Mouse (Mus musculus) midbrain, postnatal 0 days (tissue): ENCODE measurements around the gene Daxx. TPM values are rescaled to one million over a fixed set of nuclear protein-coding genes. Genes with fewer than 3 reads are reported as not detected.

Source experiments
- ATAC-seq: fragments of 200-750 bp; cut with Nextera tagmentation; 2 replicates; pipeline ENCODE4 v1.8.0; 2017; ENCODE audit warnings: moderate number of reproducible peaks, mild to moderate bottlenecking, moderate TSS enrichment, moderate library complexity; ENCODE audit not compliant: low FRiP score
- DNase-seq: peaks from one replicate; pipeline ENCODE4 v3.0.0-alpha.2; 2015; ENCODE audit warnings: low spot score
- H3K27ac ChIP-seq: fragments of 300-500 bp; sonication (generic); 2 replicates; pipeline ENCODE4 v1.5.1; 2014; ENCODE audit warnings: low read depth, mild to moderate bottlenecking, low read length, mixed read lengths
- H3K27me3 ChIP-seq: fragments of 300-500 bp; sonication (generic); 2 replicates; pipeline ENCODE4 v1.6.1; 2014; ENCODE audit warnings: low read length, control low read depth, mixed read lengths; ENCODE audit not compliant: insufficient read depth
- H3K36me3 ChIP-seq: fragments of 300-500 bp; sonication (generic); 2 replicates; pipeline ENCODE4 v1.6.1; 2014; ENCODE audit warnings: low read length, control low read depth, mixed read lengths; ENCODE audit not compliant: insufficient read depth
- H3K4me1 ChIP-seq: fragments of 300-500 bp; sonication (generic); 2 replicates; pipeline ENCODE4 v1.6.1; 2014; ENCODE audit warnings: mild to moderate bottlenecking, control low read depth, antibody characterized with exemption, low read length, mixed read lengths; ENCODE audit not compliant: insufficient read depth
- H3K4me2 ChIP-seq: fragments of 300-500 bp; sonication (generic); 2 replicates; pipeline ENCODE4 v1.6.1; 2014; ENCODE audit warnings: low read depth, mild to moderate bottlenecking, low read length, mixed read lengths; ENCODE audit not compliant: poor library complexity, severe bottlenecking
- H3K4me3 ChIP-seq: fragments of 300-500 bp; sonication (generic); 2 replicates; pipeline ENCODE4 v1.5.1; 2014; ENCODE audit warnings: low read depth, mild to moderate bottlenecking, low read length, moderate library complexity
- H3K9ac ChIP-seq: fragments of 300-500 bp; sonication (generic); replicated peaks from 2 replicates; pipeline ENCODE4 v1.6.1; 2014; ENCODE audit warnings: mild to moderate bottlenecking, low read length, moderate library complexity, mixed read lengths; ENCODE audit not compliant: poor library complexity, severe bottlenecking
- H3K9me3 ChIP-seq: fragments of 300-500 bp; sonication (generic); 2 replicates; pipeline ENCODE4 v1.6.1; 2016; ENCODE audit warnings: low read length, control low read depth
- CTCF ChIP-seq: IDR thresholded peaks from 2 replicates; pipeline ENCODE4 v1.5.1; 2016; ENCODE audit warnings: antibody characterized with exemption, mild to moderate bottlenecking
- WGBS: fragments of 180-500 bp; shearing (Covaris S2); extraction: QIAGEN DNeasy Blood & Tissue Kit; methylation state at CpG from one replicate; pipeline ENCODE4 v1.1.7; 2014; 5-methylcytosine and 5-hydroxymethylcytosine counted together
- polyA plus RNA-seq: library from polyadenylated mRNA; unstranded; fragments of >200 nt; fragmentation: Nextera tagmentation; extraction: Ambion mirVana; gene quantifications from 2 replicates; pipeline ENCODE4 v1.2.1, GENCODE M21; 2015
- total RNA-seq: library from RNA; depleted of rRNA; stranded (reverse); fragments of >200 nt; gene quantifications from 2 replicates; pipeline ENCODE4 v1.2.3, GENCODE M21; 2014

Gene Daxx
- total and polyA plus RNA-seq, 2 experiments from 2014 or later = 42.9 to 55.7 TPM

DNA sequence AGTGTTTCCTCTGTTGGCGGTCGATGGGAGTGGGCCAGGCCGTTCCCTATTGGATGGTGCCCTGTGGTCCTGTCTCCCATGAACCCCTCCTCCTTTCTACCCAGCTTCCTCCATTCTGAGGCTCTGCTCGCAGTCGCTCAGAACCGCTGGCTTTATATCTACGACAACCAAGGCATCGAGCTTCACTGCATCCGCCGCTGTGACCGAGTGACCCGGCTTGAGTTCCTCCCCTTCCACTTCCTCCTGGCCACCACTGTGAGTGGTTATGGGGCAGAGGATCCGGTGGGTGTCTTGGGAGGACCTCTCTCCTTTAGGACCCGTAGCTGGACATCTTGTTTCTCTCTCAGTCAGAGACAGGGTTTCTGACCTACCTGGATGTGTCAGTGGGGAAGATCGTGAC is 34.2 kb downstream of the Daxx start:
- Histone ChIP-seq H3K27ac (no peak overlapping the region), H3K9ac (no peak overlapping the region), H3K4me2 (no peak overlapping the region), H3K9me3 (no peaks in the 10 kb centered on the region), H3K27me3 (no peaks in the 10 kb centered on the region), H3K4me1 (peaks cover 16% of the 10 kb centered on the region), H3K4me3 (no peak overlapping the region), H3K36me3 (peaks cover 27% of the 10 kb centered on the region)
- DNase-seq (no peak), ATAC-seq (no peak)
- TF ChIP-seq CTCF = no peak
- 92% methylated on average over 15 of the region's 15 CpGs for WGBS

DNA sequence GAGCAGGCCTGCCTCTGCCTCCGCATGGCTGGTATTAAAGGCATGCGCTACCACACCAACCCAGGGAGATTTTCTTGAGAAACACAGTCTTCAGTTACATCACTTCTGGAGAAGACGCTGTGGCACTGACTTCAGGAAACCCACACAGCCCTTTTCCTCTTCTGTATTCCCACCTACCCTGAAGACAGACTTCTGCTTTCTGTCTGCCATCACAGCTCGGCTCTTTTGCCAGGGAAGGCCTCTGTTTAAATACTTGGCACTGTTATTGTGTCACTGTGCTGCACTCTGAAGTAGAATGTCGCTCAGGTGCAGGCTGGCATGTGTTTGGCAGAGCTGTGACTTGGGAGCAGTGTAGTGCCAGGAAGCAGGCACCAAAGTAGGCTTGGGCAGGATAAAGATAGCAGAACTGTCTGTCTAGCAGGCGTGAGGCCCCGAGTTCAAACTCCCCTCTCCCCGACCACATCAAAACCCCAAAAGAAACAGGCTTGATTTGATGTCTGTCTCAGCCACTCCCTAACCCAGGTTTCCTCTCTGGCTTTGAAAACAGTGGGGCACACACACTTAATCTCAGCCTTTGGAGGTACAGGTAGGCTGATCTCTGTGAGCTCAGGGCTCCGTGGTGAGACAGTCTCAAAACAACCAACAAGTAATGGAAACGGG is 38.3 kb downstream of the Daxx start:
- Histone ChIP-seq H3K9ac (no peak overlapping the region), H3K4me2 (no peak overlapping the region), H3K4me1 (peaks cover 5% of the 10 kb centered on the region; the same call in 1 of the 2 replicates), H3K4me3 (no peak overlapping the region), H3K27ac (no peak overlapping the region), H3K27me3 (no peaks in the 10 kb centered on the region), H3K36me3 (peaks cover 31% of the 10 kb centered on the region), H3K9me3 (no peaks in the 10 kb centered on the region)
- 91% methylated on average over 10 of the region's 10 CpGs for WGBS
- DNase-seq (no peak), ATAC-seq (no peak)
- TF ChIP-seq CTCF = no peak

DNA sequence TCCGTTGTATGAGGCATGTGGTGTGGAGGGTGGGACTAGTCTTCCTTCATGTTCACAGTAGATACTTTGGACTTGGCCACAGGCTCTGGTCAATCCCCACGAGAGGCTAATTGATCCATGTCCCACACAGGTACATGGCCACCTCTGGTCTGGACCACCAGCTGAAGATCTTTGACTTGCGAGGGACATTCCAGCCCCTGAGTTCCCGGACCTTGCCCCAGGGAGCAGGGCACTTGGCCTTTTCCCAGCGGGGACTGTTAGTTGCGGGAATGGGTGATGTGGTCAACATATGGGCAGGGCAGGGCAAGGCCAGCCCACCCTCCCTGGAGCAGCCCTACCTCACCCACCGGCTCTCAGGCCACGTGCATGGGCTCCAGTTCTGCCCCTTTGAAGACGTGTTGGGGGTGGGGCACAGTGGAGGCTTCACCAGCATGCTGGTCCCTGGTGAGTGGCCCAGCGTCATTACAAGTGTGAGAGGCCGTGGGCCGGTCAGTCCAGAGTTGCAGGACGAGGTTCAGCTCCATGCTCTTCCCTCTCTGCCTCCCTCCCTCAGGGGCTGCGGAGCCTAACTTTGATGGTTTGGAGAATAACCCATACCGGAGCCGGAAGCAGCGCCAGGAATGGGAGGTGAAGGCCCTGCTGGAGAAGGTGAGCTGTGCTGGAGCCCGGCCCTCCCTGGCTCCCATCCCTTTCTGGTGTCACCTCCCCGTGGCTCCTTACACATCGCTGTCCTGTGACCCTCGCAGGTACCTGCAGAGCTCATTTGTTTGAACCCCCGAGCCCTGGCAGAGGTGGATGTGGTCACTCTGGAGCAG is 39.1 kb downstream of the Daxx start:
- no peak overlapping the region for H3K9ac ChIP-seq
- H3K36me3 ChIP-seq = peaks cover 36% of the 10 kb centered on the region
- H3K4me1 ChIP-seq = peaks cover 5% of the 10 kb centered on the region; the same call in 1 of the 2 replicates
- H3K27ac ChIP-seq = no peak overlapping the region
- ATAC-seq (no peak), DNase-seq (no peak)
- no peak for TF ChIP-seq CTCF
- H3K27me3 ChIP-seq = no peaks in the 10 kb centered on the region
- no peaks in the 10 kb centered on the region for H3K9me3 ChIP-seq
- H3K4me2 ChIP-seq = no peak overlapping the region
- 89% methylated on average over 22 of the region's 22 CpGs for WGBS
- H3K4me3 ChIP-seq = no peak overlapping the region

DNA sequence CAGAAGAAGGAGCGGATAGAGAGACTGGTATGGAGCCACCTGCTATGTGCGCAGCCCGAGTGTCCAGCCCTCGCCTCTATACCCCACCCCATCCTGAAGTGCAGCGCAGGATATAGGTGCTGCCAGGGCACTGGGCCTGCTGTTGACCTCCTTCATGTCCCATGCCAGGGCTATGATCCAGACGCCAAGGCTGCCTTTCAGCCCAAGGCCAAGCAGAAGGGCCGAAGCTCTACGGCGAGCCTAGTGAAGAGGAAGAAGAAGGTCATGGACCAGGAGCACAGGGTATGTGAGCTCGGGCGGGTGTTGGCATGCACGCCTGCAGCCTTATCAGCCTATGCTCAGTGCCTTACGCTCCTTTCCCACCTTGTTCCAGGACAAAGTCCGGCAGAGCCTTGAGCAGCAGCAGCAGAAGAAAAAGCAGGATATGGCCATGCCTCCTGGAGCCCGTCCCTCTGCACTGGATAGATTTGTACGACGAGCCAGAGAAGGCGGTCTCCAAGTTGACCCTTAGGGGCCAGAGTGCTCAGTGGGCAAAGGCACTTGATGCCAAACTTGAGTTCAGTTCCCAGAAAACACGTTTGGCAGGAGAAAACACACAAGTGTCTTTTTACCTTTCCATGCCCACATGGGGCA is 39.8 kb downstream of the Daxx start:
- whole genome bisulfite sequencing = 91% methylated on average over 19 of the region's 19 CpGs
- DNase-seq (no peak), ATAC-seq (no peak)
- Histone ChIP-seq H3K4me1 (peaks cover 6% of the 10 kb centered on the region; the same call in 1 of the 2 replicates), H3K4me2 (no peak overlapping the region), H3K4me3 (no peak overlapping the region), H3K9ac (no peak overlapping the region), H3K9me3 (no peaks in the 10 kb centered on the region), H3K27me3 (no peaks in the 10 kb centered on the region), H3K36me3 (peaks cover 35% of the 10 kb centered on the region), H3K27ac (no peak overlapping the region)
- no peak for TF ChIP-seq CTCF

DNA sequence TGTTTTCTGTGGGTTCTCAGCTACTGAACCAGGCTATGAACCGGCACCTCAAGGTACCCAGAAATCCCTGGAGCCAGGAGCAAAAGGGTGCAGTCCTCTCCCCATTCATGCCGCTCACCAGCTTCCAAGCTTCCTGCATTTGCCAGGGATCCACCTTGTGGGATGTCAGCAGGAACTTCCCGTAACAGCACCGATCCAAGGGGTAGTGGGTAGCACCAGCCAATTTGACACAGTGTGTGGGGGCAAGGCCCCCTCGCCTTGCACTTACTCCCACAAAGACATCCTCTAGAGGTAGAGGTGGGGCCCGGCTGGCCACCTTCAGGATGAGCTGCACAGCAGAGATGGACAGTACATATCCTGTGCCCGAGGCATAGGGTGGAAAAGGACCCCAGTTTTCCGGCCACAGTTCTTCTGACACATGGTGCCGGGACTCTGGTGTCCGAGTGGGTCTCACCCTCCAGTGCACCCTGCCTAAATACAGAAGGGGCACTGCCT is 41.0 kb downstream of the Daxx start:
- Histone ChIP-seq H3K4me3 (peak overlapping the region; percentile 52), H3K4me1 (peaks cover 13% of the 10 kb centered on the region; the same call in 1 of the 2 replicates), H3K9me3 (no peaks in the 10 kb centered on the region), H3K4me2 (peak overlapping the region; percentile 96), H3K27me3 (no peaks in the 10 kb centered on the region), H3K27ac (peak overlapping the region; percentile 91), H3K36me3 (peaks cover 25% of the 10 kb centered on the region), H3K9ac (peak overlapping the region; percentile 79)
- no peak for DNase-seq
- no peak for TF ChIP-seq CTCF
- ATAC-seq = no peak
- WGBS = 72% methylated on average over 10 of the region's 10 CpGs
